Mouse (Mus musculus) lung, adult 2 months (tissue): ENCODE results near the gene Hist1h2ad. TPM values are rescaled to one million over a fixed set of nuclear protein-coding genes. Genes with fewer than 3 reads are reported as not detected.
"Not testable (repeated sequence)": the region's sequence is repeated elsewhere in the genome, so short reads cannot be mapped to it uniquely, and the experiment has no call there.

Experiments used
- DNase-seq: peaks from one replicate; pipeline ENCODE4 v3.0.0; 2022
- H3K4me1 ChIP-seq: fragments of 200-500 bp; 2 replicates; pipeline ENCODE4 v1.6.1; 2011; ENCODE audit warnings: low read length; ENCODE audit not compliant: control insufficient read depth, insufficient read depth
- H3K4me3 ChIP-seq: fragments of 200-500 bp; replicated peaks from 2 replicates; pipeline ENCODE3; 2011; ENCODE audit warnings: low read depth, mild to moderate bottlenecking, control low read depth, low read length; ENCODE audit errors: extremely low read depth
- CTCF ChIP-seq: fragments of 200-500 bp; IDR thresholded peaks from 2 replicates; pipeline ENCODE4 v1.5.1; 2011; ENCODE audit warnings: mild to moderate bottlenecking, low read length, control low read depth; ENCODE audit not compliant: insufficient read depth
- POLR2A ChIP-seq: fragments of 200-500 bp; IDR thresholded peaks from 2 replicates; pipeline ENCODE4 v1.6.1; 2011; ENCODE audit warnings: low read depth, mild to moderate bottlenecking, control low read depth, low read length, borderline replicate concordance; ENCODE audit errors: extremely low read depth
- WGBS: fragments of 180-500 bp; shearing (Covaris S2); methylation state at CpG from one replicate; pipeline ENCODE4 v1.1.7; 2018; 5-methylcytosine and 5-hydroxymethylcytosine counted together
- polyA plus RNA-seq: library from polyadenylated mRNA; depleted of rRNA; stranded (reverse); fragments of >200 nt; gene quantifications from 2 replicates; pipeline ENCODE4 v1.2.3, GENCODE M21; 2012

The Hist1h2ad gene
- polyA plus RNA-seq, 1 experiment, result 1.2 TPM

DNA sequence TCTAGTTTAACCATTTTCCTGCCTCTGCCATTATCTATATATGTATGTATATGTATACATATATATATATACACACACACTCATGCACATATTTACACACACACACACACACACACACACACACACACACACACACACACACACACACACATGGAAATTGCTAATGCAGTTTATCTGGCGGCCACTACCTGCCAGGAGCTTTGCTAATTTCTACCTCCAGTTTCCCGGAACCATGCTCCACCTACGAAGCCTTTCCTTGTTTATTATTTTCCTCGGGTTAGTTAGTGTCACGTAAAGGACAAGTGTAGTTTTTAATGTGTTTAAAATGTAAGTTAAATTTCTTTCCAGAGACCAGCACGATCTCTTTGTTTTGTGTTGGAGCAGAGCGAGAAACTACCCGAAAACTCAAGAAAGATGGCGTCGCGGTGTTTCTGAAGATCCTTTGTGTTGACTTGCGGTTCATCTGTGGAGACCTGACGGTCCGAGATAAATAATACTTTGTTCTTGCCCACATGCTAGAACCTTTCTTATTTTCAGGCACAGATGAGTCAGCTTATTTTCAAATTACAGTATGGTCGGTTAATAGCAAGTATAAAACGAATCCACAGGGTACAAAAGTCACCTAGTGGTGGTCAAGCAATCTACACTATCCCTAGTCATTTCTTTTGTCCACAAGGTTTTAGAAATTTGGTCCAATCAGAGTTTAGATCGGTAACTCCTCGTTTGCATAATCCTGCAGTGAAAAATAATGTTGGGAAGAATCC is 11.3 kb upstream of the Hist1h2ad start:
- 2% methylated on average over 18 of the region's 18 CpGs for WGBS
- no peak for DNase-seq

DNA sequence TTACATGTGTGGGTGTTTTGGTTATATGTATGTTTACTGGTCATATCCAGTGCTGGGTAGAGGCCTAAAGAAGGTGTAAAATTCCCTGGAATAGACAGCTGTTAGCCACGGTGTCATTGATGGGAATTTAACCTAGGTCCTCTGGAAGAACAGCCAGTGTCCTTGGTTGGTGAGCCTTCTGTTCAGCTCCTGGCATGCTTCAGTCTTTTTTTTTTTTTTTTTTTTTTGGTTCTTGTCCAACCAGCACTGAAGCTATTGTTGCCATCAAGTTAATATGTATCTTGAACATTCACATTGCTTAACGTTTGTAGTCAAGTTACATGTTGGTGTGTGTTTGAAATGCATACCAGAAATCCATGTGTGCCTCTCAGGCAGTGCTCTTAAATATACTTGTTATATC is 9.7 kb upstream of the Hist1h2ad start:
- 74% methylated on average over 2 of the region's 2 CpGs for WGBS
- DNase-seq, result no peak
- Histone ChIP-seq H3K4me3 (no peak overlapping the region), H3K4me1 (no peaks in the 10 kb centered on the region; the same call in 1 of the 2 replicates)
- no peak for TF ChIP-seq CTCF
- no peak for TF ChIP-seq POLR2A

More for the DNA sequence above, 11.3 kb upstream of the Hist1h2ad start:
- TF ChIP-seq POLR2A, result peak; percentile 26; the same call in 1 of the 2 replicates
- TF ChIP-seq CTCF, result peak; percentile 19; the same call in 1 of the 2 replicates
- Histone ChIP-seq H3K4me1 (no peaks in the 10 kb centered on the region; the same call in 1 of the 2 replicates), H3K4me3 (peak overlapping the region; percentile 65)

DNA sequence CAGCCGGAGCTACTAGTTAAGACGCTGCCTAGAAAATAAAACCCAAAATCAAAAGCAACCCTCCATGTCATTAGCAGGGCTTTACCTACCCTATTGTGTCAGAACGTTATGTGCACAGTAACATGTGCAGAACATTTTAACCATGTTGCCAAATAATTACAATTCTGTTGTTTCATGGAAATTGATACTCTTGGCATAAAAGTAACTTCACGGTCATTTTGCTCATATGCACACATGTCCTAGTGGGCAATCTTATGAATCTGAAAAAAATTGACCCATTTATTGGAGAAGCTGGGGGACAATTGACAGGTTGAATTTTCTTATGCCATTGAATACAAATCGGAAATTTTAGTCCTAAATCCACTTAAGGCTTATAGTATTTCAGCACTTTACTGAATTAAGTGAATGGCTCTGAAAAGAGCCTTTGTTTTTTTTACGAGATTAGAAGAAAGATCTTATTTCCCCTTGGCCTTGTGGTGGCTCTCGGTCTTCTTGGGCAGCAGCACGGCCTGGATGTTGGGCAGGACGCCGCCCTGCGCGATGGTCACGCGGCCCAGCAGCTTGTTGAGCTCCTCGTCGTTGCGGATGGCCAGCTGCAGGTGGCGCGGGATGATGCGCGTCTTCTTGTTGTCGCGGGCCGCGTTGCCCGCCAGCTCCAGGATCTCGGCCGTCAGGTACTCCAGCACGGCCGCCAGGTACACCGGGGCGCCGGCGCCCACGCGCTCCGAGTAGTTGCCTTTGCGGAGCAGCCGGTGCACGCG is 3.7 kb upstream of the Hist1h2ad start:
- WGBS, result 1% methylated on average over 29 of the region's 41 CpGs
- not testable (repeated sequence) for H3K4me1 ChIP-seq, DNase-seq, H3K4me3 ChIP-seq

DNA sequence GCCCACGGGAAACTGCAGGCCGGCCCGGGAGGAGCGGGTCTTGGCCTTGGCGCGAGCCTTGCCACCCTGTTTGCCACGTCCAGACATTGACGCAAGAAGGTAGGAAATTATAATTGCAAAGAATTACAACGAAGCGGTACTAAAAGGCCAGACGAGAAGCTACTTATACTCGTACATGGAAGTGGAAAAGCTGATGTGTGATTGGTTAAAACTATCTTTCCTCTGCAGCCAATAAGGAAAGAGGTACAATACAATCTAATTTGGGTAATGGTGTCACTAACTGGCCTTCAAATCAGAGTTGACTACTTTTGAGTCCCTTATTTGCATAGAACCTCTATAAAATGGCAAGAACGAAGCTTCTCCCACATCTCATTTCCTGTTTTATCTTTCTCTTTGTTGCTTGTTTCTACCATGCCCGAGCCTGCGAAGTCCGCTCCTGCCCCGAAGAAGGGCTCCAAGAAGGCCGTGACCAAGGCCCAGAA is 3.1 kb upstream of the Hist1h2ad start, which contains the start of the genes Hist1h2ae and Hist1h2bg:
Gene Hist1h2ae (minus strand): TSS at position 199 of the 482 bp plus-strand sequence.
Gene Hist1h2bg (plus strand): TSS at position 375 of the 482 bp plus-strand sequence.
- DNase-seq, result peak; percentile 73
- Histone ChIP-seq H3K4me1 (no peaks in the 10 kb centered on the region; the same call in 1 of the 2 replicates), H3K4me3 (peak within 1 kb of the TSS; percentile 80)
- TF ChIP-seq POLR2A (peak; percentile 56; the same call in 1 of the 2 replicates), CTCF (no peak)
- under 1% methylated on average over 18 of the region's 18 CpGs for WGBS

DNA sequence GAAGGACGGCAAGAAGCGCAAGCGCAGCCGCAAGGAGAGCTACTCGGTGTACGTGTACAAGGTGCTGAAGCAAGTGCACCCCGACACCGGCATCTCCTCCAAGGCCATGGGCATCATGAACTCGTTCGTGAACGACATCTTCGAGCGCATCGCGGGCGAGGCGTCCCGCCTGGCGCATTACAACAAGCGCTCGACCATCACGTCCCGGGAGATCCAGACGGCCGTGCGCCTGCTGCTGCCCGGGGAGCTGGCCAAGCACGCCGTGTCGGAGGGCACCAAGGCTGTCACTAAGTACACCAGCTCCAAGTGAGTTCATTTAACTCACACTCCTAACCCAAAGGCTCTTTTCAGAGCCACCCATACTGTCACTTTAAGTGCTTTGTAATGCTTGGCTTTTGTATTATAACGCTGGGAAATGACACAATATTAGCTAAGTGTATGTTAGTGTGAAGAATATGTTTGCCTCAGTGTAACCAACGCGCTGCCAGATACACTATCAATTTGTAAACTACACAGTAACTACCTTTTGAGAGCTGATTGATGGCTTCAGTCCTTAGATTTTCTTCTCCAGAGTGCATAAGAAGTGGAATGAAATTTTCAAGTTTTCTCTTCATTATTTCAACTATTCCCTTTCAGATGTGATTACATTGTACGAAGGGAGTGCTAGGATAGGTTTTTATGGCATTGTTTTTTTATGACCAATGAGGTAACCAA is 2.5 kb upstream of the Hist1h2ad start:
- WGBS, result under 1% methylated on average over 19 of the region's 34 CpGs
- DNase-seq, H3K4me1 ChIP-seq: not testable (repeated sequence)
- H3K4me3 ChIP-seq, result peak overlapping the region; percentile 80

DNA sequence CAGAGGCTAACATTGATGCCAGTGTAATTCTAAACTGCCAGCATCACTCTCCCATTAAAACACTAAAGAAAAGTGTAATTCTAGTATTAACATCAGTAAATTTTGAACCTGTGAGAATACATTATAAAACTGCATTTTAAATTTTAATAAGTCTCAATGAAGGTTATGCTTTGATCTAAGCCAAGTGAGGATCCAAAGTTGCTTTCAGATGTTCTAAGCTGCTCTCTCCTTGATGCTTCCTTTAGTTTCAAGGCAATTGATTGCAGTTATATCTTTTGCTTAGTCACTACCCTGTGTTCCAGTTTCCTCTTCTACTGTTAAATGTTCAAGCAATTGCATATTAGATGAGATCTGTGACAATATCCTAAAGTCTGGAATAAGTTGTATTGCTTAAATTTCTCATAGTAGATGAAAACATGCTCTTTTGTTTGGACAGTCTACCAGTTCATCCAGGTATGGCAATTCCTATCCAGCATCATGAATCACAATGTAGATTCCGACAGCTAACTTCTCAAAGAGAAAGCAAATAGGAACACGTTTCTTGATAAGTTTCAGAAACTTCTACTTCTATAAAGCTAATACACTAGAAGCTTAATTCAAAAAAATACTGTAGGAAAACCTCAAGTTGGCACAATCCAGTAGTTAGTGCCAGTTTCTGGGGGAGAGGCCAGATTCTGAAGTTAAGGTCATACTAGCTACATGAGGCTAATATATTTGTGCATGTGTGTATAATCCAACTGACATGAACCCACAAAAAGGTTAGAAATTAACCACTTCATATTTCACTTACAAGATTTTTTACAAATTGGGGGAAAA is 1.8 kb upstream of the Hist1h2ad start:
- no peaks in the 10 kb centered on the region; the same call in 1 of the 2 replicates for H3K4me1 ChIP-seq
- TF ChIP-seq CTCF (no peak), POLR2A (no peak)
- H3K4me3 ChIP-seq, result peak overlapping the region; percentile 28
- no peak for DNase-seq
- WGBS, result 26% methylated on average over 2 of the region's 2 CpGs

DNA sequence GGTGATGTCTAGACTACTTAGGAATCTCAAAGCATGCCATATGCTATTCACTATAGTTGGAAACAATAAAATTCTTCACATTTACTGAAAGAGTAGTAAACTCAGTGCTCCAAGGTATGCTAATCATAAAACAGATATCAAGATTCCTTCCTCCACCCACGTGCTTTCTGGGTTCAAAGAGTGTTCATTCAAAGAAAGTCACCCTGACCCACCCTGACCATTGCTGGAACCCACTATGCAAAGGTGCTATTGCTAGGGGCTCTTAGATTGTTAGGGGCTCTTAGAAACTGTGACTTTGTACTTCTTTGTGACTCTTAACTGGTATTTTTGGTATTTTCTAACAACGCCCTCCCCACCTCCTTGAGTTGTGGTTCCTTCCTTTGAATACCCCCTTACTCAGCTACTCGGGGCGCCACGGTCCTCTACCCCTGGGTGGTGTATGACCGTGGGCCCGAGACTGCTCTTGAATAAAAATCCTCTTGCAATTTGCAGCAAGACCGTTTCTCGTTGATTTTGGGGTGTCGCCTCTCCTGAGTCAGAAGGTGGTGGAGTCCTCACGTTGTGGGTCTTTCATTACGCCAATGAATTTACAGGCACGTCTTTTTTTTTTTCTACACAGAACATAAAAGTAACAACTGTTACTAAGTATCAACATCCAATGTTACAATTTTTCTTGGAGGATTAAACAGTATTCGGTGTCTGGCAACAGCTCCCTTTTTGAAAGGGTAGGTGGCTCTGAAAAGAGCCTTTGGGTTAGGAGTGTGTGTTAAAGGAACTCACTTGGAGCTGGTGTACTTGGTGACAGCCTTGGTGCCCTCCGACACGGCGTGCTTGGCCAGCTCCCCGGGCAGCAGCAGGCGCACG is 915 bp upstream of the Hist1h2ad start:
- 11% methylated on average over 20 of the region's 20 CpGs for WGBS
- H3K4me1 ChIP-seq, H3K4me3 ChIP-seq, DNase-seq: not testable (repeated sequence)

DNA sequence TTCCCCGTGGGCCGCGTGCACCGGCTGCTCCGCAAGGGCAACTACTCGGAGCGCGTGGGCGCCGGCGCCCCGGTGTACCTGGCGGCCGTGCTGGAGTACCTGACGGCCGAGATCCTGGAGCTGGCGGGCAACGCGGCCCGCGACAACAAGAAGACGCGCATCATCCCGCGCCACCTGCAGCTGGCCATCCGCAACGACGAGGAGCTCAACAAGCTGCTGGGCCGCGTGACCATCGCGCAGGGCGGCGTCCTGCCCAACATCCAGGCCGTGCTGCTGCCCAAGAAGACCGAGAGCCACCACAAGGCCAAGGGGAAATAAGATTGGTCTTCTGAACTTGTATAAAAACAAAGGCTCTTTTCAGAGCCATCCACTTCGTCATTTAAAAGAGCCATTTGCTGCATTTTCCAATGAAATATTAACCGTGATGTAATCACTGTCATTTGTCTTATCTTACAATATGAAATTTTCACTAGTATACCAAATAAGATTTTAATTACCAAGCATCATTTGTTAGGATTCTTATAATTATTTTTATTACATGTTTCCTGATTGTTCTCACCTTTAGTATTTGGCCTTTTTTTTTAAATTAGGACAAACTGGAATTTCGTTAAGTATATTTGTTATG is 477 bp downstream of the Hist1h2ad start:
- DNase-seq, H3K4me1 ChIP-seq, H3K4me3 ChIP-seq: not testable (repeated sequence)
- 4% methylated on average over 13 of the region's 39 CpGs for WGBS
